Comparison of ENCODE assay signal across 8 mouse cellular contexts in the genomic region with DNA sequence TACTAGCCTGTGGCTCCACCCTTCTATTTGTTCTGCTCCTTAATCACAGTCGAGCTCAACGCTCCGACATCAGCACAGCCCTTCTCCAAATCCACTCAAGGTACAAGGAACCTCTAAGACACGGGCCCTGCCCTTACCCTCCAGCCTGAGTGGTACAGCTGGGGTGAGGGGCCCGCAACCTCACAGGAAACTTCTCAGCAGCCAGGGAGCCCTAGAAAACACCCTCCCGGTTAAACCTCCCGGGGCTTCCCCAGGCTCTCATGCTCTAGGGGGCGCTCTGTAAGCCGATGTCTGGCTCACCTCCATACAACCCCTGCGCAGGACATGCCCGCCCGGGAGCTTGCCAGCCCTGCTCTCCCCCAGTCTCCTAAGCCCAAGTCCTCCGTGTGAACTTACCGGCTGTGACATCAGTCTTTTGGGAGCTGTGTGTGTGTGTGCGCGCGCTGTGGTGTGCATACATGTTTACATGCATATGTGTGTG. TPM values are rescaled to one million over a fixed set of nuclear protein-coding genes. Genes with fewer than 3 reads are reported as not detected.
DNase-seq lines count a peak whose midpoint lies in the region; ATAC-seq lines count a peak whose summit lies in the region.
"Had no signal": no experiment of that assay in that cellular context is flagged by ENCODE, and none has a peak within 500 bp of the region (broad histone marks: within the 10 kb centered on the region; RNA-seq: fewer than 3 reads in every experiment).

No protein-coding gene starts in this region.

- H3K27ac ChIP-seq in hindbrain, embryonic 11.5 days (ENCODE audit: low read depth, low read length): no peak overlapping the region
- H3K27ac ChIP-seq in neural tube, embryonic 11.5 days (ENCODE audit: low read depth, low read length): no peak overlapping the region
- H3K27ac ChIP-seq: hindbrain, embryonic 15.5 days had no signal

- H3K4me1 ChIP-seq in hindbrain, embryonic 11.5 days (replicated peaks; ENCODE audit: control insufficient read depth, insufficient read depth, low read length): no peaks in the 10 kb centered on the region
- H3K4me1 ChIP-seq in neural tube, embryonic 11.5 days (ENCODE audit: control insufficient read depth, insufficient read depth, low read length): no peaks in the 10 kb centered on the region

- H3K9me3 ChIP-seq in hindbrain, embryonic 11.5 days (ENCODE audit: control insufficient read depth, low read length): no peaks in the 10 kb centered on the region
- H3K9me3 ChIP-seq in neural tube, embryonic 11.5 days (ENCODE audit: control insufficient read depth, low read length): no peaks in the 10 kb centered on the region
- H3K9me3 ChIP-seq: hindbrain, embryonic 15.5 days had no signal

- WGBS in hindbrain, embryonic 11.5 days: 16% methylated on average over 17 of the region's 17 CpGs
- 14% methylated on average over 17 of the region's 17 CpGs for WGBS in neural tube, embryonic 11.5 days

- H3K9ac ChIP-seq in hindbrain, embryonic 11.5 days (ENCODE audit: low read depth, low read length): 0 out of 2 replicates have a peak overlapping the region, but pooled peaks have one; percentile 41
- no peak overlapping the region for H3K9ac ChIP-seq in neural tube, embryonic 11.5 days (ENCODE audit: low read length)
- H3K9ac ChIP-seq: hindbrain, embryonic 15.5 days had no signal

- H3K4me2 ChIP-seq in hindbrain, embryonic 11.5 days (replicated peaks; ENCODE audit: low read depth, low read length): peak overlapping the region; percentile 33
- peak overlapping the region; percentile 31 for H3K4me2 ChIP-seq in neural tube, embryonic 11.5 days (ENCODE audit: low read depth)
- H3K4me2 ChIP-seq: hindbrain, embryonic 15.5 days had no signal

- peak; percentile 39 for ATAC-seq in hindbrain, embryonic 11.5 days (ENCODE audit: low FRiP score)
- 0 out of 2 replicates have a peak, but pooled peaks have one; percentile 31 for ATAC-seq in neural tube, embryonic 11.5 days (ENCODE audit: insufficient read depth, low FRiP score, low TSS enrichment)

- H3K27me3 ChIP-seq in hindbrain, embryonic 11.5 days (ENCODE audit: control insufficient read depth, insufficient read depth, low read length): peaks cover 2% of the 10 kb centered on the region; the same call in 1 of the 2 replicates
- H3K27me3 ChIP-seq in neural tube, embryonic 11.5 days (ENCODE audit: control insufficient read depth, insufficient read depth, low read length): peaks cover 8% of the 10 kb centered on the region

- no peaks in the 10 kb centered on the region for H3K36me3 ChIP-seq in hindbrain, embryonic 11.5 days (ENCODE audit: control insufficient read depth, insufficient read depth, low read length)
- H3K36me3 ChIP-seq in neural tube, embryonic 11.5 days (ENCODE audit: control insufficient read depth, insufficient read depth, low read length): no peaks in the 10 kb centered on the region

- peak; percentile 52 to 54 for DNase-seq in layer of hippocampus, postnatal 10 days (ENCODE audit: low spot score in 2 of 2)
- no peak for DNase-seq in layer of hippocampus, postnatal 36 days
- DNase-seq in cerebellum, postnatal 36 days: peak; percentile 30 to 41
- peak; percentile 61 for DNase-seq in hindbrain, embryonic 11.5 days (ENCODE audit: low spot score)
- peak; percentile 62 for DNase-seq in neural tube, embryonic 11.5 days (ENCODE audit: low spot score)
- no peak for DNase-seq in thymus, adult 18-20 months
- DNase-seq in left cerebral cortex, adult 9 months (ENCODE audit: low spot score in 2 of 2): no peak

- 0 out of 2 replicates have a peak overlapping the region, but pooled peaks have one; percentile 0 for H3K4me3 ChIP-seq in hindbrain, embryonic 11.5 days (ENCODE audit: low read depth, low read length)
- H3K4me3 ChIP-seq in neural tube, embryonic 11.5 days (ENCODE audit: low read depth, low read length): no peak overlapping the region
- H3K4me3 ChIP-seq: hindbrain, embryonic 15.5 days had no signal

RNA-seq across cellular contexts. Expression of a gene that starts 9.6 kb away (rescaled TPM):
- 1 to 10 TPM; 6.2 to 8.8 TPM for total RNA-seq in layer of hippocampus, postnatal 10 days (2021)
- 1 to 10 TPM; 4.6 to 7.3 TPM for total RNA-seq in layer of hippocampus, postnatal 36 days (2021)
- polyA plus RNA-seq in hindbrain, embryonic 11.5 days (2014; fragmentation: Nextera tagmentation; extraction: Ambion mirVana): 0.26 and 0.27 TPM in 2 replicates
- polyA plus RNA-seq in neural tube, embryonic 11.5 days (2014; fragmentation: Nextera tagmentation; extraction: Ambion mirVana): 0.35 and 0.41 TPM in 2 replicates

RNA-seq across cellular contexts. Expression of a gene that starts 30.8 kb away (rescaled TPM):
- 100 to 1,000 TPM; 282 to 291 TPM for total RNA-seq in layer of hippocampus, postnatal 10 days (2021)
- total RNA-seq in layer of hippocampus, postnatal 36 days (2021): 100 to 1,000 TPM; 317 to 352 TPM
- polyA plus RNA-seq in hindbrain, embryonic 11.5 days (2014; fragmentation: Nextera tagmentation; extraction: Ambion mirVana): 8.0 and 9.2 TPM in 2 replicates
- 16.0 and 18.1 TPM in 2 replicates for polyA plus RNA-seq in neural tube, embryonic 11.5 days (2014; fragmentation: Nextera tagmentation; extraction: Ambion mirVana)

RNA-seq across cellular contexts. Expression of a gene that starts 48.2 kb away (rescaled TPM):
- not detected for total RNA-seq in layer of hippocampus, postnatal 10 days (2021)
- not detected for total RNA-seq in layer of hippocampus, postnatal 36 days (2021)
- not detected in 2 replicates for polyA plus RNA-seq in hindbrain, embryonic 11.5 days (2014; fragmentation: Nextera tagmentation; extraction: Ambion mirVana)
- not detected in 2 replicates for polyA plus RNA-seq in neural tube, embryonic 11.5 days (2014; fragmentation: Nextera tagmentation; extraction: Ambion mirVana)
- polyA plus RNA-seq: hindbrain, embryonic 15.5 days had no signal

Comparison
In these comparisons a context has a peak if more than half of its experiments do, and no peak if none do; other contexts are left out.
1. DNase-seq: peak in layer of hippocampus, postnatal 10 days (2 of 2), cerebellum, postnatal 36 days (2 of 2), hindbrain, embryonic 11.5 days (single experiment) and neural tube, embryonic 11.5 days (single experiment); none in layer of hippocampus, postnatal 36 days (0 of 2), thymus, adult 18-20 months (0 of 2) and left cerebral cortex, adult 9 months (0 of 2).